7 mouse cellular contexts compared by ENCODE assay signal in genomic region chr5:114707265-114708068, GRCm38 (mm10). TPM values are rescaled to one million over a fixed set of nuclear protein-coding genes. Genes with fewer than 3 reads are reported as not detected.
DNase-seq lines count a peak whose midpoint lies in the region; ATAC-seq and TF ChIP-seq lines count a peak whose summit lies in the region.

Gene Tchp (plus strand): TSS chr5:114707760.

- 4% methylated on average over 49 of the region's 49 CpGs for WGBS in intestine, postnatal 0 days
- 4% methylated on average over 49 of the region's 49 CpGs for WGBS in midbrain, embryonic 12.5 days
- 6% methylated on average over 49 of the region's 49 CpGs for WGBS in small intestine, adult 2 months

- intact Hi-C loops in left cerebral cortex, postnatal 4 days (cut with DNase I): no loop called here

- peak within 1 kb of the TSS; percentile 56 for H3K9ac ChIP-seq in intestine, postnatal 0 days (ENCODE audit: low read depth, low read length)
- H3K9ac ChIP-seq in midbrain, embryonic 12.5 days (replicated peaks): peak within 1 kb of the TSS; percentile 78

- peak; percentile 87 for TF ChIP-seq CTCF in intestine, postnatal 0 days (IDR thresholded peaks at IDR 0.05; ENCODE audit: low read depth)
- TF ChIP-seq CTCF in small intestine, adult 2 months (IDR thresholded peaks at IDR 0.05; ENCODE audit: extremely low read depth, insufficient read length, insufficient replicate concordance, low read depth, low read length): peak; percentile 81; the same call in 1 of the 2 replicates

- no peaks in the 10 kb centered on the region for H3K27me3 ChIP-seq in intestine, postnatal 0 days (replicated peaks; ENCODE audit: control insufficient read depth, insufficient read depth, low read length)
- H3K27me3 ChIP-seq in midbrain, embryonic 12.5 days: peaks cover 6% of the 10 kb centered on the region; the same call in 1 of the 2 replicates
- H3K27me3 ChIP-seq in small intestine, adult 2 months (ENCODE audit: control insufficient read depth, insufficient read depth, low read length): no peaks in the 10 kb centered on the region

- peaks cover 17% of the 10 kb centered on the region for H3K36me3 ChIP-seq in intestine, postnatal 0 days (ENCODE audit: control insufficient read depth, insufficient read depth)
- H3K36me3 ChIP-seq in midbrain, embryonic 12.5 days: peaks cover 34% of the 10 kb centered on the region
- H3K36me3 ChIP-seq in small intestine, adult 2 months (ENCODE audit: control insufficient read depth, insufficient read depth, low read length): peaks cover 9% of the 10 kb centered on the region

- peak; percentile 73 for ATAC-seq in intestine, postnatal 0 days
- ATAC-seq in midbrain, embryonic 12.5 days (ENCODE audit: low FRiP score, low read depth): peak; percentile 81

- H3K27ac ChIP-seq in intestine, postnatal 0 days (ENCODE audit: low read depth, low read length): no peak within 1 kb of the TSS
- no peak within 1 kb of the TSS for H3K27ac ChIP-seq in midbrain, embryonic 12.5 days (replicated peaks)
- H3K27ac ChIP-seq in small intestine, adult 2 months (ENCODE audit: insufficient read depth, low read depth, low read length): no peak within 1 kb of the TSS

- no peaks in the 10 kb centered on the region for H3K4me1 ChIP-seq in intestine, postnatal 0 days (replicated peaks; ENCODE audit: control insufficient read depth, insufficient read depth, low read length)
- peaks cover 8% of the 10 kb centered on the region for H3K4me1 ChIP-seq in midbrain, embryonic 12.5 days
- H3K4me1 ChIP-seq in small intestine, adult 2 months (ENCODE audit: control insufficient read depth, insufficient read depth, insufficient read length, low read length): no peaks in the 10 kb centered on the region

- DNase-seq in adrenal gland, adult 8-10 months: peak; percentile 89
- DNase-seq in embryo, embryonic 9.5 days (ENCODE audit: extremely low spot score): peak; percentile 97
- DNase-seq in gonadal fat pad, adult 2 months (ENCODE audit: low read depth): no peak
- peak; percentile 96 for DNase-seq in left cerebral cortex, postnatal 4 days

- no peak; the same call in 1 of the 2 replicates for TF ChIP-seq POLR2A in small intestine, adult 2 months (IDR thresholded peaks at IDR 0.05; ENCODE audit: low read depth, low read length)

- peak within 1 kb of the TSS; percentile 79 for H3K4me3 ChIP-seq in intestine, postnatal 0 days (ENCODE audit: low read depth, low read length)
- H3K4me3 ChIP-seq in midbrain, embryonic 12.5 days: peak within 1 kb of the TSS; percentile 90
- H3K4me3 ChIP-seq in small intestine, adult 2 months (ENCODE audit: low read depth, low read length): peak within 1 kb of the TSS; percentile 100

- peak within 1 kb of the TSS; percentile 76 for H3K4me2 ChIP-seq in intestine, postnatal 0 days (replicated peaks; ENCODE audit: low read depth)
- H3K4me2 ChIP-seq in midbrain, embryonic 12.5 days (replicated peaks): peak within 1 kb of the TSS; percentile 81

- no peaks in the 10 kb centered on the region for H3K9me3 ChIP-seq in intestine, postnatal 0 days (ENCODE audit: control insufficient read depth)
- no peaks in the 10 kb centered on the region for H3K9me3 ChIP-seq in midbrain, embryonic 12.5 days

RNA-seq across cellular contexts. Expression of gene Tchp, which starts in this region (rescaled TPM):
- 10 to 100 TPM in 2 of 4 experiments, 1 to 10 TPM in 2; 7.4 to 27.5 (median 12.3) TPM for total RNA-seq in adrenal gland, adult 8-10 months (2022)
- 11.4 and 11.7 TPM in 2 replicates for polyA plus RNA-seq in gonadal fat pad, adult 2 months (2012; rRNA removed)
- 3.7 and 4.2 TPM in 2 replicates for polyA plus RNA-seq in intestine, postnatal 0 days (2015; fragmentation: Nextera tagmentation; extraction: Ambion mirVana)
- total RNA-seq in left cerebral cortex, postnatal 4 days (2021): 10 to 100 TPM; 12.7 to 14.6 TPM
- 21.5 and 24.6 TPM in 2 replicates for polyA plus RNA-seq in midbrain, embryonic 12.5 days (2016; fragmentation: Nextera tagmentation; extraction: Ambion mirVana)
- 2.8 and 4.4 TPM in 2 replicates for polyA plus RNA-seq in small intestine, adult 2 months (2012; rRNA removed)
